Mouse (Mus musculus) C2C12 (cell line): ENCODE measurements around the gene Fcgr2b. TPM values are rescaled to one million over a fixed set of nuclear protein-coding genes. Genes with fewer than 3 reads are reported as not detected.
"Not testable (repeated sequence)": the region's sequence is repeated elsewhere in the genome, so short reads cannot be mapped to it uniquely, and the experiment has no call there.

ENCODE experiments used
- H3K27me3 ChIP-seq: one replicate; pipeline ENCODE4 v1.6.1; 2011; ENCODE audit not compliant: control insufficient read depth, insufficient read depth, insufficient read length
- H3K36me3 ChIP-seq: one replicate; pipeline ENCODE4 v1.6.1; 2011; ENCODE audit not compliant: control insufficient read depth, insufficient read depth
- H3K4me3 ChIP-seq: one replicate; pipeline ENCODE4 v1.5.1; 2011; ENCODE audit warnings: mild to moderate bottlenecking, control low read depth; ENCODE audit not compliant: poor library complexity, insufficient read depth, severe bottlenecking
- H3K79me2 ChIP-seq: one replicate; pipeline ENCODE4 v1.6.1; 2011; ENCODE audit not compliant: control insufficient read depth, insufficient read depth
- H3K79me3 ChIP-seq: one replicate; pipeline ENCODE4 v1.6.1; 2011; ENCODE audit warnings: low read depth, control low read depth
- H3ac ChIP-seq: one replicate; pipeline ENCODE3; 2011; ENCODE audit warnings: low read depth; ENCODE audit not compliant: control insufficient read depth, insufficient read length
- CEBPB ChIP-seq: IDR thresholded peaks from one replicate; pipeline ENCODE4 v1.6.1; 2011; ENCODE audit warnings: low read depth, mild to moderate bottlenecking, control low read depth, moderate library complexity
- CTCF ChIP-seq: IDR thresholded peaks from one replicate; pipeline ENCODE4 v1.5.1; 2011; ENCODE audit not compliant: control insufficient read depth, insufficient read depth, insufficient read length
- FOSL1 ChIP-seq: IDR thresholded peaks from one replicate; pipeline ENCODE4 v1.8.0; 2011; ENCODE audit warnings: mild to moderate bottlenecking, low read length; ENCODE audit not compliant: poor library complexity, insufficient read depth, severe bottlenecking
- MAX ChIP-seq: IDR thresholded peaks from one replicate; pipeline ENCODE4 v1.6.1; 2011; ENCODE audit warnings: mild to moderate bottlenecking, control low read depth
- MYOD1 ChIP-seq: IDR thresholded peaks from one replicate; pipeline ENCODE4 v1.6.1; 2011; ENCODE audit warnings: low read depth; ENCODE audit not compliant: control insufficient read depth, insufficient read length
- MYOG ChIP-seq: IDR thresholded peaks from one replicate; pipeline ENCODE4 v1.6.1; 2011; ENCODE audit not compliant: control insufficient read depth, insufficient read length; ENCODE audit errors: extremely low read depth
- USF1 ChIP-seq: IDR thresholded peaks from one replicate; pipeline ENCODE4 v1.6.1; 2011; ENCODE audit warnings: low read depth, mild to moderate bottlenecking, control low read depth, moderate library complexity
- polyA plus RNA-seq: library from polyadenylated mRNA; unstranded; fragments of >200 nt; fragmentation: generic; extraction: Trizol; gene quantifications from one replicate; pipeline ENCODE4 v1.2.1, GENCODE M21; 2012; ENCODE audit warnings: missing spikeins

The Fcgr2b gene
- polyA plus RNA-seq, 1 experiment, result 0.06 TPM

GRCm38 (mm10) chr1:170961101-170961500, 15.2 kb downstream of the Fcgr2b start:
- H3K27me3 ChIP-seq, result no peaks in the 10 kb centered on the region
- H3K36me3 ChIP-seq, result no peaks in the 10 kb centered on the region
- no peak overlapping the region for H3ac ChIP-seq
- H3K79me3 ChIP-seq, result no peaks in the 10 kb centered on the region
- H3K79me2 ChIP-seq, result no peaks in the 10 kb centered on the region
- TF ChIP-seq FOSL1 (no peak), MYOD1 (no peak)
- H3K4me3 ChIP-seq, result no peak overlapping the region

GRCm38 (mm10) chr1:170959791-170960190, 16.6 kb downstream of the Fcgr2b start:
- TF ChIP-seq MYOG (no peak), MAX (no peak), USF1 (no peak), CEBPB (no peak), CTCF (no peak), MYOD1 (no peak), FOSL1 (no peak)
- no peak overlapping the region for H3K4me3 ChIP-seq
- H3K79me2 ChIP-seq, result no peaks in the 10 kb centered on the region
- no peaks in the 10 kb centered on the region for H3K36me3 ChIP-seq
- H3K27me3 ChIP-seq, result no peaks in the 10 kb centered on the region
- no peaks in the 10 kb centered on the region for H3K79me3 ChIP-seq
- H3ac ChIP-seq, result no peak overlapping the region

- H3K79me2 ChIP-seq, result no peaks in the 10 kb centered on the region
- no peak overlapping the region for H3ac ChIP-seq
- no peaks in the 10 kb centered on the region for H3K79me3 ChIP-seq
- H3K27me3 ChIP-seq, result no peaks in the 10 kb centered on the region
- no peaks in the 10 kb centered on the region for H3K36me3 ChIP-seq
- TF ChIP-seq USF1 (no peak), CTCF (no peak), CEBPB (no peak), MYOG (no peak), FOSL1 (no peak), MAX (no peak), MYOD1 (no peak)
- H3K4me3 ChIP-seq, result no peak overlapping the region
These were observed 18.1 kb downstream of the Fcgr2b start for GRCm38 (mm10) chr1:170958225-170958624.

- no peak for TF ChIP-seq CTCF
- no peak for TF ChIP-seq MYOD1
- no peak for TF ChIP-seq MAX
- no peak for TF ChIP-seq CEBPB
- no peaks in the 10 kb centered on the region for H3K27me3 ChIP-seq
- no peaks in the 10 kb centered on the region for H3K79me2 ChIP-seq
- no peak overlapping the region for H3ac ChIP-seq
- no peaks in the 10 kb centered on the region for H3K79me3 ChIP-seq
- H3K36me3 ChIP-seq, result no peaks in the 10 kb centered on the region
- no peak overlapping the region for H3K4me3 ChIP-seq
These were observed 23.2 kb downstream of the Fcgr2b start for GRCm38 (mm10) chr1:170953192-170953591.

- no peaks in the 10 kb centered on the region for H3K79me3 ChIP-seq
- H3K4me3 ChIP-seq, result no peak overlapping the region
- H3K27me3 ChIP-seq, result no peaks in the 10 kb centered on the region
- TF ChIP-seq MYOG (no peak), USF1 (no peak), CTCF (no peak), CEBPB (no peak), FOSL1 (no peak), MAX (no peak), MYOD1 (no peak)
- no peaks in the 10 kb centered on the region for H3K79me2 ChIP-seq
- H3ac ChIP-seq, result no peak overlapping the region
- H3K36me3 ChIP-seq, result no peaks in the 10 kb centered on the region
These were observed 25.6 kb downstream of the Fcgr2b start for GRCm38 (mm10) chr1:170950772-170951171.

- not testable (repeated sequence) for H3K79me3 ChIP-seq, H3K4me3 ChIP-seq, H3K79me2 ChIP-seq, H3ac ChIP-seq, H3K36me3 ChIP-seq, H3K27me3 ChIP-seq
These were observed 31.4 kb downstream of the Fcgr2b start for GRCm38 (mm10) chr1:170944908-170945307.

GRCm38 (mm10) chr1:170944151-170944550, 32.2 kb downstream of the Fcgr2b start:
- not testable (repeated sequence) for H3K79me2 ChIP-seq, H3K36me3 ChIP-seq, H3ac ChIP-seq, H3K4me3 ChIP-seq, H3K27me3 ChIP-seq, H3K79me3 ChIP-seq
